Mouse (Mus musculus): ENCODE data around the gene Smad1. TPM values are rescaled to one million over a fixed set of nuclear protein-coding genes. Genes with fewer than 3 reads are reported as not detected.

Gene Smad1
- polyA plus RNA-seq, 1 experiment from 2014 or later = 85.8 TPM

GRCm38 (mm10) chr8:79396911-79397310 is 2.4 kb downstream of the Smad1 start:
- Histone ChIP-seq H3K27ac (no peak overlapping the region), H3K27me3 (replicated peaks) (no peaks in the 10 kb centered on the region), H3K9me3 (no peaks in the 10 kb centered on the region), H3K36me3 (no peaks in the 10 kb centered on the region), H3K4me3 (peak overlapping the region; percentile 19), H3K4me2 (replicated peaks) (peak overlapping the region; percentile 71), H3K4me1 (peaks cover 42% of the 10 kb centered on the region), H3K9ac (peak overlapping the region; percentile 99; the same call in 1 of the 2 replicates)
- ATAC-seq (ENCODE audit: low FRiP score, low read depth) = no peak
- WGBS = 26% methylated on average over 6 of the region's 6 CpGs

- Histone ChIP-seq H3K36me3 (peaks cover 6% of the 10 kb centered on the region; the same call in 1 of the 2 replicates), H3K4me1 (peaks cover 36% of the 10 kb centered on the region), H3K4me3 (no peak overlapping the region), H3K27ac (no peak overlapping the region), H3K9me3 (no peaks in the 10 kb centered on the region), H3K9ac (no peak overlapping the region), H3K27me3 (replicated peaks) (no peaks in the 10 kb centered on the region), H3K4me2 (replicated peaks) (no peak overlapping the region)
- WGBS = 85% methylated on average over 9 of the region's 9 CpGs
- no peak for ATAC-seq (ENCODE audit: low FRiP score, low read depth)
These were observed 5.3 kb downstream of the Smad1 start for GRCm38 (mm10) chr8:79394009-79394408.

- Histone ChIP-seq H3K9me3 (no peaks in the 10 kb centered on the region), H3K27me3 (replicated peaks) (no peaks in the 10 kb centered on the region), H3K4me3 (no peak overlapping the region), H3K9ac (no peak overlapping the region), H3K27ac (no peak overlapping the region), H3K4me1 (peaks cover 36% of the 10 kb centered on the region), H3K36me3 (peaks cover 7% of the 10 kb centered on the region; the same call in 1 of the 2 replicates), H3K4me2 (replicated peaks) (no peak overlapping the region)
- 88% methylated on average over 5 of the region's 5 CpGs for WGBS
- ATAC-seq (ENCODE audit: low FRiP score, low read depth) = no peak
These were observed 6.1 kb downstream of the Smad1 start for GRCm38 (mm10) chr8:79393215-79393614.

- Histone ChIP-seq H3K9ac (no peak overlapping the region), H3K4me3 (no peak overlapping the region), H3K27me3 (replicated peaks) (no peaks in the 10 kb centered on the region), H3K36me3 (peaks cover 7% of the 10 kb centered on the region; the same call in 1 of the 2 replicates), H3K4me2 (replicated peaks) (no peak overlapping the region), H3K27ac (no peak overlapping the region), H3K9me3 (no peaks in the 10 kb centered on the region), H3K4me1 (peaks cover 31% of the 10 kb centered on the region)
- 63% methylated on average over 6 of the region's 6 CpGs for WGBS
- ATAC-seq (ENCODE audit: low FRiP score, low read depth) = no peak
These were observed 6.7 kb downstream of the Smad1 start for GRCm38 (mm10) chr8:79392649-79393048.

- Histone ChIP-seq H3K9ac (no peak overlapping the region), H3K4me2 (replicated peaks) (no peak overlapping the region), H3K4me3 (no peak overlapping the region), H3K36me3 (peaks cover 7% of the 10 kb centered on the region; the same call in 1 of the 2 replicates), H3K27me3 (replicated peaks) (no peaks in the 10 kb centered on the region), H3K27ac (no peak overlapping the region), H3K4me1 (peaks cover 20% of the 10 kb centered on the region), H3K9me3 (no peaks in the 10 kb centered on the region)
- ATAC-seq (ENCODE audit: low FRiP score, low read depth) = no peak
- WGBS = 83% methylated on average over 13 of the region's 13 CpGs
These were observed 7.9 kb downstream of the Smad1 start for GRCm38 (mm10) chr8:79391454-79391853.

- H3K27me3 ChIP-seq (replicated peaks) = no peaks in the 10 kb centered on the region
- H3K36me3 ChIP-seq = peaks cover 7% of the 10 kb centered on the region; the same call in 1 of the 2 replicates
- H3K9ac ChIP-seq = no peak overlapping the region
- WGBS = 88% methylated on average over 23 of the region's 23 CpGs
- no peak overlapping the region for H3K4me3 ChIP-seq
- ATAC-seq (ENCODE audit: low FRiP score, low read depth) = no peak
- H3K27ac ChIP-seq = no peak overlapping the region
- no peaks in the 10 kb centered on the region for H3K9me3 ChIP-seq
- H3K4me1 ChIP-seq = peaks cover 22% of the 10 kb centered on the region
- H3K4me2 ChIP-seq (replicated peaks) = no peak overlapping the region
These were observed 10.1 kb downstream of the Smad1 start for GRCm38 (mm10) chr8:79389074-79389786.

- no peaks in the 10 kb centered on the region for H3K9me3 ChIP-seq
- peaks cover 33% of the 10 kb centered on the region for H3K4me1 ChIP-seq
- no peak overlapping the region for H3K4me3 ChIP-seq
- peaks cover 7% of the 10 kb centered on the region; the same call in 1 of the 2 replicates for H3K36me3 ChIP-seq
- H3K4me2 ChIP-seq (replicated peaks) = no peak overlapping the region
- 95% methylated on average over 5 of the region's 5 CpGs for WGBS
- ATAC-seq (ENCODE audit: low FRiP score, low read depth) = no peak
- H3K27ac ChIP-seq = no peak overlapping the region
- H3K9ac ChIP-seq = no peak overlapping the region
- no peaks in the 10 kb centered on the region for H3K27me3 ChIP-seq (replicated peaks)
These were observed 12.5 kb downstream of the Smad1 start for GRCm38 (mm10) chr8:79386831-79387230.

GRCm38 (mm10) chr8:79386358-79386757 is 13.0 kb downstream of the Smad1 start:
- H3K27me3 ChIP-seq (replicated peaks) = no peaks in the 10 kb centered on the region
- no peak overlapping the region for H3K27ac ChIP-seq
- H3K4me3 ChIP-seq = no peak overlapping the region
- no peak overlapping the region for H3K4me2 ChIP-seq (replicated peaks)
- H3K9me3 ChIP-seq = no peaks in the 10 kb centered on the region
- 82% methylated on average over 6 of the region's 6 CpGs for WGBS
- peaks cover 38% of the 10 kb centered on the region for H3K4me1 ChIP-seq
- H3K9ac ChIP-seq = no peak overlapping the region
- H3K36me3 ChIP-seq = peaks cover 7% of the 10 kb centered on the region; the same call in 1 of the 2 replicates
- ATAC-seq (ENCODE audit: low FRiP score, low read depth) = no peak

GRCm38 (mm10) chr8:79384276-79385271 is 14.7 kb downstream of the Smad1 start:
- H3K27ac ChIP-seq = no peak overlapping the region

GRCm38 (mm10) chr8:79382857-79383262 is 16.5 kb downstream of the Smad1 start:
- no peaks in the 10 kb centered on the region for H3K36me3 ChIP-seq
- no peak overlapping the region for H3K9ac ChIP-seq
- 14% methylated on average over 8 of the region's 8 CpGs for WGBS
- H3K27me3 ChIP-seq (replicated peaks) = no peaks in the 10 kb centered on the region
- no peak overlapping the region for H3K4me3 ChIP-seq
- H3K27ac ChIP-seq = no peak overlapping the region
- no peak overlapping the region for H3K4me2 ChIP-seq (replicated peaks)
- no peaks in the 10 kb centered on the region for H3K9me3 ChIP-seq
- ATAC-seq (ENCODE audit: low FRiP score, low read depth) = no peak
- peaks cover 41% of the 10 kb centered on the region for H3K4me1 ChIP-seq

More at GRCm38 (mm10) chr8:79384276-79385271, 14.7 kb downstream of the Smad1 start:
- Histone ChIP-seq H3K4me1 (peaks cover 41% of the 10 kb centered on the region), H3K27me3 (replicated peaks) (no peaks in the 10 kb centered on the region), H3K9me3 (no peaks in the 10 kb centered on the region), H3K4me3 (no peak overlapping the region), H3K4me2 (replicated peaks) (peak overlapping the region; percentile 29; the same call in 1 of the 2 replicates), H3K36me3 (peaks cover 7% of the 10 kb centered on the region; the same call in 1 of the 2 replicates), H3K9ac (no peak overlapping the region)
- no peak; the same call in 1 of the 2 replicates for ATAC-seq (ENCODE audit: low FRiP score, low read depth)
- 24% methylated on average over 25 of the region's 25 CpGs for WGBS

- peaks cover 41% of the 10 kb centered on the region for H3K4me1 ChIP-seq
These were observed 17.5 kb downstream of the Smad1 start for GRCm38 (mm10) chr8:79381771-79382170.

GRCm38 (mm10) chr8:79380386-79380785 is 18.9 kb downstream of the Smad1 start:
- no peaks in the 10 kb centered on the region for H3K9me3 ChIP-seq
- peaks cover 42% of the 10 kb centered on the region for H3K4me1 ChIP-seq
- no peak overlapping the region for H3K4me3 ChIP-seq
- H3K4me2 ChIP-seq (replicated peaks) = no peak overlapping the region
- H3K27ac ChIP-seq = no peak overlapping the region
- WGBS = 65% methylated on average over 1 of the region's 1 CpGs
- H3K36me3 ChIP-seq = peaks cover 5% of the 10 kb centered on the region; the same call in 1 of the 2 replicates
- ATAC-seq (ENCODE audit: low FRiP score, low read depth) = no peak
- no peaks in the 10 kb centered on the region for H3K27me3 ChIP-seq (replicated peaks)
- no peak overlapping the region for H3K9ac ChIP-seq

More at GRCm38 (mm10) chr8:79381771-79382170, 17.5 kb downstream of the Smad1 start:
- Histone ChIP-seq H3K27me3 (replicated peaks) (no peaks in the 10 kb centered on the region), H3K4me3 (no peak overlapping the region), H3K27ac (no peak overlapping the region), H3K9me3 (no peaks in the 10 kb centered on the region), H3K36me3 (peaks cover 4% of the 10 kb centered on the region; the same call in 1 of the 2 replicates), H3K4me2 (replicated peaks) (no peak overlapping the region), H3K9ac (no peak overlapping the region)
- 56% methylated on average over 6 of the region's 6 CpGs for WGBS
- ATAC-seq (ENCODE audit: low FRiP score, low read depth) = peak; percentile 44; the same call in 1 of the 2 replicates

Data from neural tube, embryonic 12.5 days (tissue).